11 mouse cellular contexts compared by ENCODE assay signal in genomic region chr4:136223549-136224239, GRCm38 (mm10). TPM values are rescaled to one million over a fixed set of nuclear protein-coding genes. Genes with fewer than 3 reads are reported as not detected.
DNase-seq lines count a peak whose midpoint lies in the region; ATAC-seq and TF ChIP-seq lines count a peak whose summit lies in the region.
"Had no signal": no experiment of that assay in that cellular context is flagged by ENCODE, and none has a peak within 500 bp of the region (broad histone marks: within the 10 kb centered on the region; RNA-seq: fewer than 3 reads in every experiment).

No protein-coding gene starts in this region.

- H3K27ac ChIP-seq in embryonic facial prominence, embryonic 14.5 days (replicated peaks; ENCODE audit: low read depth, low read length): no peak overlapping the region
- peak overlapping the region; percentile 69 for H3K27ac ChIP-seq in hindbrain, embryonic 16.5 days (ENCODE audit: low read depth, low read length)
- H3K27ac ChIP-seq in midbrain, embryonic 16.5 days (ENCODE audit: low read length): peak overlapping the region; percentile 75

- no peak; the same call in 1 of the 2 replicates for ATAC-seq in embryonic facial prominence, embryonic 14.5 days (ENCODE audit: low read depth)
- ATAC-seq in hindbrain, embryonic 16.5 days: peak; percentile 88
- ATAC-seq in midbrain, embryonic 16.5 days: peak; percentile 75

- TF ChIP-seq POLR2A in lung, adult 2 months (IDR thresholded peaks at IDR 0.05; ENCODE audit: borderline replicate concordance, extremely low read depth, low read depth, low read length): no peak

- H3K4me1 ChIP-seq in lung, adult 2 months (ENCODE audit: control insufficient read depth, insufficient read depth, low read length): peaks cover 5% of the 10 kb centered on the region; the same call in 1 of the 2 replicates
- H3K4me1 ChIP-seq in embryonic facial prominence, embryonic 14.5 days (ENCODE audit: control insufficient read depth, insufficient read depth, low read length): peaks cover 25% of the 10 kb centered on the region
- peaks cover 21% of the 10 kb centered on the region for H3K4me1 ChIP-seq in hindbrain, embryonic 16.5 days (ENCODE audit: control insufficient read depth, insufficient read depth, low read depth, low read length)
- peaks cover 12% of the 10 kb centered on the region for H3K4me1 ChIP-seq in midbrain, embryonic 16.5 days (ENCODE audit: control insufficient read depth, insufficient read depth, low read length)

- H3K36me3 ChIP-seq in embryonic facial prominence, embryonic 14.5 days (ENCODE audit: control insufficient read depth, insufficient read depth, low read length): 0 out of 2 replicates have a peak, but pooled peaks cover 5% of the 10 kb centered on the region
- no peaks in the 10 kb centered on the region for H3K36me3 ChIP-seq in hindbrain, embryonic 16.5 days (ENCODE audit: control insufficient read depth, insufficient read depth, low read length)
- no peaks in the 10 kb centered on the region for H3K36me3 ChIP-seq in midbrain, embryonic 16.5 days (ENCODE audit: control insufficient read depth, insufficient read depth, low read length)

- no peaks in the 10 kb centered on the region for H3K27me3 ChIP-seq in embryonic facial prominence, embryonic 14.5 days (replicated peaks; ENCODE audit: control insufficient read depth, insufficient read depth, low read length)
- H3K27me3 ChIP-seq in hindbrain, embryonic 16.5 days (replicated peaks; ENCODE audit: control insufficient read depth, insufficient read depth, low read length): no peaks in the 10 kb centered on the region
- peaks cover 3% of the 10 kb centered on the region; the same call in 1 of the 2 replicates for H3K27me3 ChIP-seq in midbrain, embryonic 16.5 days (ENCODE audit: control insufficient read depth, insufficient read depth, low read depth, low read length)

- DNase-seq in lung, adult 2 months: no peak
- DNase-seq in lung, postnatal 10 days: no peak
- peak; percentile 26 for DNase-seq in embryonic facial prominence, embryonic 14.5 days (ENCODE audit: low spot score)
- no peak for DNase-seq in spleen, adult 18-20 months
- DNase-seq in frontal cortex, postnatal 25 days (ENCODE audit: low spot score in 2 of 2): no peak
- no peak for DNase-seq in adrenal gland, postnatal 10 days
- DNase-seq: adrenal gland, postnatal 36 days; heart, adult 11 months had no signal

- H3K4me3 ChIP-seq in lung, adult 2 months (replicated peaks; ENCODE audit: extremely low read depth, low read depth, low read length): no peak overlapping the region
- no peak overlapping the region for H3K4me3 ChIP-seq in embryonic facial prominence, embryonic 14.5 days (ENCODE audit: low read depth, low read length)
- no peak overlapping the region for H3K4me3 ChIP-seq in hindbrain, embryonic 16.5 days (ENCODE audit: low read length)
- no peak overlapping the region for H3K4me3 ChIP-seq in midbrain, embryonic 16.5 days (ENCODE audit: low read depth, low read length)

- 76% methylated on average over 13 of the region's 13 CpGs for WGBS in lung, adult 2 months
- 56% methylated on average over 13 of the region's 13 CpGs for WGBS in embryonic facial prominence, embryonic 14.5 days
- 50% methylated on average over 13 of the region's 13 CpGs for WGBS in hindbrain, embryonic 16.5 days
- 47% methylated on average over 13 of the region's 13 CpGs for WGBS in midbrain, embryonic 16.5 days

- peak; percentile 5; the same call in 1 of the 2 replicates for TF ChIP-seq CTCF in lung, adult 2 months (IDR thresholded peaks at IDR 0.05; ENCODE audit: insufficient read depth, low read length)

- no peaks in the 10 kb centered on the region for H3K9me3 ChIP-seq in embryonic facial prominence, embryonic 14.5 days (ENCODE audit: control insufficient read depth, low read length)
- H3K9me3 ChIP-seq in hindbrain, embryonic 16.5 days (ENCODE audit: control insufficient read depth, low read length): no peaks in the 10 kb centered on the region
- H3K9me3 ChIP-seq in midbrain, embryonic 16.5 days (replicated peaks; ENCODE audit: control insufficient read depth, low read length, poor library complexity, severe bottlenecking): no peaks in the 10 kb centered on the region

- H3K4me2 ChIP-seq in embryonic facial prominence, embryonic 14.5 days (ENCODE audit: low read depth, low read length): no peak overlapping the region
- H3K4me2 ChIP-seq in hindbrain, embryonic 16.5 days (ENCODE audit: low read length): no peak overlapping the region
- H3K4me2 ChIP-seq in midbrain, embryonic 16.5 days (ENCODE audit: low read length): peak overlapping the region; percentile 12; the same call in 1 of the 2 replicates

- 0 out of 2 replicates have a peak overlapping the region, but pooled peaks have one; percentile 16 for H3K9ac ChIP-seq in embryonic facial prominence, embryonic 14.5 days (ENCODE audit: low read depth, low read length)
- 0 out of 2 replicates have a peak overlapping the region, but pooled peaks have one; percentile 38 for H3K9ac ChIP-seq in hindbrain, embryonic 16.5 days (ENCODE audit: low read depth, low read length)
- H3K9ac ChIP-seq in midbrain, embryonic 16.5 days (ENCODE audit: low read depth, low read length): 0 out of 2 replicates have a peak overlapping the region, but pooled peaks have one; percentile 25

RNA-seq across cellular contexts. Expression of gene Asap3, which starts 17.5 kb away (rescaled TPM):
- 8.7 and 9.3 TPM in 2 replicates for polyA plus RNA-seq in lung, adult 2 months (2012; rRNA removed)
- polyA plus RNA-seq in embryonic facial prominence, embryonic 14.5 days (2014; fragmentation: Nextera tagmentation; extraction: Ambion mirVana): 8.1 and 11.3 TPM in 2 replicates
- polyA plus RNA-seq in hindbrain, embryonic 16.5 days (2015; fragmentation: Nextera tagmentation; extraction: Ambion mirVana): 6.2 and 7.9 TPM in 2 replicates
- polyA plus RNA-seq in midbrain, embryonic 16.5 days (2015; fragmentation: Nextera tagmentation; extraction: Ambion mirVana): 4.5 and 5.1 TPM in 2 replicates
- 1 to 10 TPM; 5.0 to 7.9 TPM for total RNA-seq in adrenal gland, postnatal 10 days (2021)
- total RNA-seq: common myeloid progenitor, adult 5-6 weeks had no signal

RNA-seq across cellular contexts. Expression of gene Tcea3, which starts 23.8 kb away (rescaled TPM):
- polyA plus RNA-seq in lung, adult 2 months (2012; rRNA removed): 7.0 and 13.3 TPM in 2 replicates
- 25.4 and 27.2 TPM in 2 replicates for polyA plus RNA-seq in embryonic facial prominence, embryonic 14.5 days (2014; fragmentation: Nextera tagmentation; extraction: Ambion mirVana)
- polyA plus RNA-seq in hindbrain, embryonic 16.5 days (2015; fragmentation: Nextera tagmentation; extraction: Ambion mirVana): 2.1 and 3.5 TPM in 2 replicates
- 0.67 and 1.2 TPM in 2 replicates for polyA plus RNA-seq in midbrain, embryonic 16.5 days (2015; fragmentation: Nextera tagmentation; extraction: Ambion mirVana)
- 10 to 100 TPM; 15.1 to 22.7 TPM for total RNA-seq in adrenal gland, postnatal 10 days (2021)
- total RNA-seq: common myeloid progenitor, adult 5-6 weeks had no signal

RNA-seq across cellular contexts. Expression of gene E2f2, which starts 51.5 kb away (rescaled TPM):
- polyA plus RNA-seq in lung, adult 2 months (2012; rRNA removed): 8.9 and 11.2 TPM in 2 replicates
- polyA plus RNA-seq in embryonic facial prominence, embryonic 14.5 days (2014; fragmentation: Nextera tagmentation; extraction: Ambion mirVana): 7.9 and 10.1 TPM in 2 replicates
- 3.4 TPM in 2 replicates for polyA plus RNA-seq in hindbrain, embryonic 16.5 days (2015; fragmentation: Nextera tagmentation; extraction: Ambion mirVana)
- 1.4 and 1.6 TPM in 2 replicates for polyA plus RNA-seq in midbrain, embryonic 16.5 days (2015; fragmentation: Nextera tagmentation; extraction: Ambion mirVana)
- total RNA-seq in adrenal gland, postnatal 10 days (2021): 10 to 100 TPM in 1 of 2 experiments, 1 to 10 TPM in 1; 7.9 to 14.8 TPM
